In genomic region chr5:147744900-147745653, GRCm38 (mm10) we compare ENCODE assay signal across 15 mouse cellular contexts. TPM values are rescaled to one million over a fixed set of nuclear protein-coding genes. Genes with fewer than 3 reads are reported as not detected.
DNase-seq lines count a peak whose midpoint lies in the region.
"Had no signal": no experiment of that assay in that cellular context is flagged by ENCODE, and none has a peak within 500 bp of the region (broad histone marks: within the 10 kb centered on the region; RNA-seq: fewer than 3 reads in every experiment).

No protein-coding gene starts in this region.

- intact Hi-C loops in heart, postnatal 14 days (cut with DNase I), result no loop called here

- peak; percentile 15 for DNase-seq in heart, postnatal 4 days
- DNase-seq in heart, postnatal 14 days, result no peak
- peak; percentile 53 for DNase-seq in lung, postnatal 10 days
- no peak for DNase-seq in lung, postnatal 25 days (ENCODE audit: low spot score)
- DNase-seq in ZHBTc4 (ENCODE audit: low read depth, low spot score), result peak; percentile 79
- peak; percentile 72 for DNase-seq in testis, postnatal 14 days (ENCODE audit: low spot score)
- DNase-seq in thymus, postnatal 4 days, result no peak
- DNase-seq in gastrocnemius, adult 8-10 months (ENCODE audit: low spot score in 2 of 2), result no peak
- DNase-seq: adrenal gland, postnatal 25 days; cerebellum, adult 18-20 months; cerebellum, adult 9-11 months; cerebellum, postnatal 36 days; forebrain, postnatal 0 days; gastrocnemius, postnatal 25 days; heart, postnatal 36 days had no signal

RNA-seq across cellular contexts. Expression of gene Flt1, which starts 19.3 kb away (rescaled TPM):
- total RNA-seq in heart, postnatal 4 days (2021), result 10 to 100 TPM; 44.1 to 45.8 TPM
- total RNA-seq in heart, postnatal 14 days (2021), result 10 to 100 TPM; 62.5 to 63.6 TPM
- total RNA-seq in gastrocnemius, adult 8-10 months (2022), result 10 to 100 TPM; 21.2 to 27.7 (median 24.7) TPM

Comparison
In these comparisons a context has a peak if more than half of its experiments do, and no peak if none do; other contexts are left out.
1. DNase-seq: peak in heart, postnatal 4 days (single experiment), lung, postnatal 10 days (single experiment), ZHBTc4 (single experiment) and testis, postnatal 14 days (single experiment); none in heart, postnatal 14 days (0 of 2), lung, postnatal 25 days (single experiment), thymus, postnatal 4 days (single experiment) and gastrocnemius, adult 8-10 months (0 of 2).